24 mouse cellular contexts compared by ENCODE assay signal in genomic region chr10:78258142-78258675, GRCm38 (mm10).
"Had no signal": no experiment of that assay in that cellular context is flagged by ENCODE, and none has a peak within 500 bp of the region (broad histone marks: within the 10 kb centered on the region; RNA-seq: fewer than 3 reads in every experiment).

No protein-coding gene starts in this region.

- H3K9ac ChIP-seq: heart, embryonic 13.5 days; heart, embryonic 15.5 days; hindbrain, embryonic 13.5 days; kidney, embryonic 15.5 days; limb, embryonic 12.5 days had no signal

- H3K27me3 ChIP-seq: heart, embryonic 13.5 days; heart, embryonic 15.5 days; hindbrain, embryonic 13.5 days; kidney, embryonic 15.5 days; limb, embryonic 12.5 days had no signal

- H3K36me3 ChIP-seq: heart, embryonic 13.5 days; heart, embryonic 15.5 days; hindbrain, embryonic 13.5 days; kidney, embryonic 15.5 days; limb, embryonic 10.5 days; limb, embryonic 12.5 days had no signal

- H3K4me2 ChIP-seq: heart, embryonic 11.5 days; heart, embryonic 13.5 days; heart, embryonic 15.5 days; hindbrain, embryonic 13.5 days; kidney, embryonic 15.5 days; limb, embryonic 12.5 days; liver, embryonic 11.5 days had no signal

- DNase-seq: gastrocnemius, postnatal 14 days; gastrocnemius, postnatal 36 days; heart, adult 11 months; heart, adult 2 months; heart, postnatal 14 days; heart, postnatal 36 days; kidney, adult 11 months; kidney, adult 2 months; kidney, adult 9 months; kidney, postnatal 14 days; kidney, postnatal 36 days; liver had no signal

- H3K27ac ChIP-seq: heart, adult 2 months; heart, embryonic 13.5 days; heart, embryonic 15.5 days; hindbrain, embryonic 13.5 days; kidney, embryonic 15.5 days; kidney, postnatal 0 days; left cerebral cortex, adult 2 months; limb, embryonic 10.5 days; limb, embryonic 12.5 days had no signal

- H3K4me3 ChIP-seq: heart, adult 2 months; heart, embryonic 13.5 days; heart, embryonic 15.5 days; hindbrain, embryonic 13.5 days; kidney, embryonic 15.5 days; left cerebral cortex, adult 2 months; limb, embryonic 10.5 days; limb, embryonic 12.5 days had no signal

- ATAC-seq: hindbrain, embryonic 16.5 days; inflammation-experienced regulatory T-cells, adult 6 months had no signal

- H3K4me1 ChIP-seq: hindbrain, embryonic 13.5 days; limb, embryonic 12.5 days had no signal

- H3K9me3 ChIP-seq: heart, embryonic 13.5 days; heart, embryonic 15.5 days; hindbrain, embryonic 13.5 days; kidney, embryonic 15.5 days; limb, embryonic 10.5 days; limb, embryonic 12.5 days had no signal
